Mouse (Mus musculus) heart, embryonic 11.5 days (tissue): ENCODE measurements around the gene Mfsd11. TPM values are rescaled to one million over a fixed set of nuclear protein-coding genes. Genes with fewer than 3 reads are reported as not detected.
"Not testable (repeated sequence)": the region's sequence is repeated elsewhere in the genome, so short reads cannot be mapped to it uniquely, and the experiment has no call there.

Experiments
- ATAC-seq: fragments of 200-750 bp; cut with Nextera tagmentation; replicated peaks from 2 replicates; pipeline ENCODE4 v1.8.0; 2017; ENCODE audit warnings: moderate library complexity; ENCODE audit not compliant: insufficient number of reproducible peaks, low FRiP score, low TSS enrichment
- H3K27ac ChIP-seq: fragments of 300-500 bp; sonication (generic); 2 replicates; pipeline ENCODE4 v1.5.1; 2014; ENCODE audit warnings: mild to moderate bottlenecking, low read depth, low read length
- H3K27me3 ChIP-seq: fragments of 300-500 bp; sonication (generic); 2 replicates; pipeline ENCODE4 v1.6.1; 2014; ENCODE audit warnings: mild to moderate bottlenecking, low read length, mixed read lengths; ENCODE audit not compliant: control insufficient read depth, insufficient read depth
- H3K36me3 ChIP-seq: fragments of 300-500 bp; sonication (generic); 2 replicates; pipeline ENCODE4 v1.6.1; 2014; ENCODE audit warnings: mild to moderate bottlenecking, low read length, moderate library complexity, mixed read lengths; ENCODE audit not compliant: control insufficient read depth, insufficient read depth
- H3K4me1 ChIP-seq: fragments of 300-500 bp; sonication (generic); 2 replicates; pipeline ENCODE4 v1.6.1; 2014; ENCODE audit warnings: low read length; ENCODE audit not compliant: control insufficient read depth, insufficient read depth
- H3K4me2 ChIP-seq: fragments of 300-500 bp; sonication (generic); 2 replicates; pipeline ENCODE4 v1.6.1; 2014; ENCODE audit warnings: mild to moderate bottlenecking, moderate library complexity
- H3K4me3 ChIP-seq: fragments of 300-500 bp; sonication (generic); 2 replicates; pipeline ENCODE4 v1.5.1; 2014; ENCODE audit warnings: low read depth, low read length
- H3K9ac ChIP-seq: fragments of 300-500 bp; sonication (generic); 2 replicates; pipeline ENCODE4 v1.6.1; 2014; ENCODE audit warnings: mild to moderate bottlenecking, low read depth, low read length, moderate library complexity
- H3K9me3 ChIP-seq: fragments of 300-500 bp; sonication (generic); replicated peaks from 2 replicates; pipeline ENCODE4 v1.6.1; 2016; ENCODE audit warnings: low read length; ENCODE audit not compliant: control insufficient read depth
- WGBS: fragments of 180-500 bp; shearing (Covaris S2); extraction: QIAGEN DNeasy Blood & Tissue Kit; methylation state at CpG from one replicate; pipeline ENCODE4 v1.1.7; 2014; ENCODE audit not compliant: insufficient replicate concordance; 5-methylcytosine and 5-hydroxymethylcytosine counted together
- polyA plus RNA-seq: library from polyadenylated mRNA; unstranded; fragments of >200 nt; fragmentation: Nextera tagmentation; extraction: Ambion mirVana; gene quantifications from 2 replicates; pipeline ENCODE4 v1.2.1, GENCODE M21; 2014

The Mfsd11 gene
- polyA plus RNA-seq, 1 experiment from 2014 or later, result 29.3 TPM

- Histone ChIP-seq H3K27me3 (no peaks in the 10 kb centered on the region), H3K4me2 (no peak overlapping the region), H3K27ac (no peak overlapping the region), H3K4me1 (peaks cover 52% of the 10 kb centered on the region), H3K9ac (peak overlapping the region; percentile 3; the same call in 1 of the 2 replicates), H3K36me3 (no peaks in the 10 kb centered on the region), H3K4me3 (no peak overlapping the region), H3K9me3 (no peaks in the 10 kb centered on the region)
- WGBS, result 54% methylated on average over 8 of the region's 8 CpGs
- no peak for ATAC-seq
Observed at GRCm38 (mm10) chr11:116818722-116819121, 33.5 kb upstream of the Mfsd11 start.

DNA sequence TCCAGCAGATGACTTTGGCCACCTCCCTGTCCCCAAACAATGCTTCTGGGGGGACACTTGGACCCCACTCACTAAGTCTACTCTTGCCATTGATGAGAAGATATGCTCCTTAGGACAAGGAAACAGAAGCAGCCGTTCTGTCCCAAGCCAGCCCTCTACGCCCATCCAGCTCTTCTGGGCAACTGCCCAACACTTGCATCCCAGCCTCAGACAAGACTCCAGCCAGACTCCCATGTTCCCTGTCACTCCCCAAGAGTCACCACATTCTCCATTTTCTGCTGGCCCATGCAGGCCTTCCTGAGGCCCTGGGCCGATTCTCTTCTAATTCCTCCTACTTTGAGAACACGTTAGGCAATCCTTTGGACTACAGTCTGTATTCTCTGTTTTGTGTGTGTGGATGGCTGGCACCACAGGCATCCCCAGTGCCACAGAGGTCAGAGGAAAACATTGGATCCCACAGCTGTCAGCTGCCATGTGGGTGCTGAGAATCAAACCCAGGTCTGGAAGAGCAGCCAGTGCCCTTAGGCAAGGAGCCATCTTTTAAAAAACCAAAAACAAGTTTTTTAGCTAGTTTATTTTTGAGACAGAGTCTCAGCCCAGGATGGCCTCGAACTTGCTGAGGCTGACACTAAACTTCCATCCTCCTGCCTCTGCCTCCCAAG, 32.2 kb upstream of the Mfsd11 start:
- WGBS, result 86% methylated on average over 5 of the region's 5 CpGs
- Histone ChIP-seq H3K27me3 (no peaks in the 10 kb centered on the region), H3K4me3 (no peak overlapping the region), H3K9me3 (no peaks in the 10 kb centered on the region), H3K4me1 (peaks cover 38% of the 10 kb centered on the region), H3K4me2 (no peak overlapping the region), H3K9ac (no peak overlapping the region), H3K27ac (peak overlapping the region; percentile 77; the same call in 1 of the 2 replicates), H3K36me3 (no peaks in the 10 kb centered on the region)
- no peak for ATAC-seq

DNA sequence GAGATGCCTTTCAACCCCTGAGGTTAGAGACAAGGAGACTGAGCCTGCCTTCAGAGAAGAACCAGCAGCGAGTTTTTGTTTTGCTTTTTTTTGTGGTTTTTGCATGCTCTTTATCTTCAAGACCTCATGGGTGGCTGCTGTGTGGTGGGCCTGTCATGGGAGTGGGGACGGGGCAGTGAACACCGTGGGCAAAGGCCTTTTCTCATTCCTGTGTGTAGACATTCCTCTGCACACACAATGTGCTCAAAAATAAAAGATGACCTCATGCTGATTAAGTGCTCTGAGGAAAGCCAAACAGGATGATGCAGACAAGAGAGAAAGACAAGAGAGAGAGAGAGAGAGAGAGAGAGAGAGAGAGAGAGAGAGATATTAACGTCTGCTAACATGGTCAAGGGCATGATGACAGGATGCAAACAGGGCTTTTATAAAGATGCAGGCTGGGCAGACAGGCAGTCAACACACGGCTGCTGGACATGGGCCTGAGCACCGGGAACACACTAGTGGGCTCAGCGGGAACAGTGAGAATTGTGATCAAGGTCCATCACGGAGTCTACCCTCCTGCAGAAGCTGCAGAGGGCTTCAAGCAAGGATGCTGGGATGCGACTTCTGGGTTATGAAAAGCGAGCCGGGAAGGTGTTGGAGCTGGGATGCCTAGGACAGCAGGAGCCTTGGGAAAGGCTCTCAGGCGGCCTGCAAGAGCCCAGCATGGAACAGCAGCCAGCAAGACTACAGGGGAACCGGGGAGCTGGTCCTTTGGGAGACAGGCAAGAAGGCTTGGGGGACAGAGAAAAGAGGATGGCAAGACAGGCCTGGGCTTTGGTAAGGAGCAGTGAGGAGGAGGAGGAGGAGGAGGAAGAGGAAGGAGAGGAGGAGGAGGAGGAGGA, 30.9 kb upstream of the Mfsd11 start:
- Histone ChIP-seq H3K9me3 (no peaks in the 10 kb centered on the region), H3K4me1 (peaks cover 41% of the 10 kb centered on the region), H3K4me3 (no peak overlapping the region), H3K27ac (peak overlapping the region; percentile 77), H3K4me2 (peak overlapping the region; percentile 43), H3K9ac (peak overlapping the region; percentile 58), H3K36me3 (no peaks in the 10 kb centered on the region), H3K27me3 (no peaks in the 10 kb centered on the region)
- no peak for ATAC-seq
- WGBS, result 45% methylated on average over 13 of the region's 13 CpGs

DNA sequence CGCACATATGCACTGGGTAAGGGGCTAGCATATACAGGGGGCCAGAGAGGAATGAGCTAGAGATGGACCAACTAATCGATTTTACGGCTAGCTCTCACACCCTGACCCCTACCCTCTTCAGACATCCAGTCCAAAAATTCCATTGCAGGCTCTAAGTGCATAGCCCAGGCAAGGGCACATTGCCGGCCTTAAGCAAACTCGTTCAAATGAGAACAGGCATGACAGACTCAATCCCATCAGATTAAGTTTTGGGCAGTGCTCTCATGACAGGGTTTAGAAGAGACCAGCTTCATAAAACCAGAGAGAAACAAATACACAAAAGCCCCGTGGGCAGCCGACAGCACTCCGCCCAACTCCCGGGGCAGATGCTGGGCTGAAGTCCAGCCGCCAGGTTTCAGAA, 30.0 kb upstream of the Mfsd11 start:
- no peak overlapping the region for H3K4me3 ChIP-seq
- H3K4me1 ChIP-seq, result peaks cover 46% of the 10 kb centered on the region
- WGBS, result 75% methylated on average over 10 of the region's 10 CpGs
- H3K27me3 ChIP-seq, result no peaks in the 10 kb centered on the region
- H3K9ac ChIP-seq, result no peak overlapping the region
- no peak for ATAC-seq
- H3K9me3 ChIP-seq, result no peaks in the 10 kb centered on the region
- no peak overlapping the region for H3K27ac ChIP-seq
- H3K4me2 ChIP-seq, result peak overlapping the region; percentile 43; the same call in 1 of the 2 replicates
- H3K36me3 ChIP-seq, result no peaks in the 10 kb centered on the region

- Histone ChIP-seq H3K9ac (no peak overlapping the region), H3K4me2 (no peak overlapping the region), H3K4me1 (peaks cover 47% of the 10 kb centered on the region), H3K9me3 (no peaks in the 10 kb centered on the region), H3K36me3 (no peaks in the 10 kb centered on the region), H3K4me3 (no peak overlapping the region), H3K27me3 (no peaks in the 10 kb centered on the region), H3K27ac (no peak overlapping the region)
- no peak for ATAC-seq
- 89% methylated on average over 10 of the region's 10 CpGs for WGBS
Observed at GRCm38 (mm10) chr11:116822626-116823025, 29.6 kb upstream of the Mfsd11 start.

GRCm38 (mm10) chr11:116823255-116823654, 29.0 kb upstream of the Mfsd11 start:
- no peak overlapping the region for H3K4me3 ChIP-seq
- ATAC-seq, result no peak
- no peak overlapping the region for H3K4me2 ChIP-seq
- WGBS, result 89% methylated on average over 2 of the region's 2 CpGs
- H3K27ac ChIP-seq, result no peak overlapping the region
- H3K9ac ChIP-seq, result no peak overlapping the region
- H3K9me3 ChIP-seq, result no peaks in the 10 kb centered on the region
- H3K4me1 ChIP-seq, result peaks cover 48% of the 10 kb centered on the region
- no peaks in the 10 kb centered on the region for H3K27me3 ChIP-seq
- no peaks in the 10 kb centered on the region for H3K36me3 ChIP-seq

GRCm38 (mm10) chr11:116823885-116824284, 28.4 kb upstream of the Mfsd11 start:
- ATAC-seq, H3K27me3 ChIP-seq, H3K27ac ChIP-seq, H3K4me3 ChIP-seq, H3K36me3 ChIP-seq, H3K4me2 ChIP-seq, H3K9me3 ChIP-seq, H3K9ac ChIP-seq: not testable (repeated sequence)
- H3K4me1 ChIP-seq, result peaks cover 47% of the 10 kb centered on the region
- 93% methylated on average over 10 of the region's 10 CpGs for WGBS

GRCm38 (mm10) chr11:116825230-116825629, 27.0 kb upstream of the Mfsd11 start:
- Histone ChIP-seq H3K4me2 (no peak overlapping the region), H3K9ac (no peak overlapping the region), H3K36me3 (no peaks in the 10 kb centered on the region), H3K9me3 (no peaks in the 10 kb centered on the region), H3K4me1 (peaks cover 44% of the 10 kb centered on the region), H3K4me3 (no peak overlapping the region), H3K27me3 (no peaks in the 10 kb centered on the region), H3K27ac (peak overlapping the region; percentile 29; the same call in 1 of the 2 replicates)
- WGBS, result 60% methylated on average over 5 of the region's 5 CpGs
- no peak for ATAC-seq
